ENCODE assay signal across 14 mouse cellular contexts in the genomic region with DNA sequence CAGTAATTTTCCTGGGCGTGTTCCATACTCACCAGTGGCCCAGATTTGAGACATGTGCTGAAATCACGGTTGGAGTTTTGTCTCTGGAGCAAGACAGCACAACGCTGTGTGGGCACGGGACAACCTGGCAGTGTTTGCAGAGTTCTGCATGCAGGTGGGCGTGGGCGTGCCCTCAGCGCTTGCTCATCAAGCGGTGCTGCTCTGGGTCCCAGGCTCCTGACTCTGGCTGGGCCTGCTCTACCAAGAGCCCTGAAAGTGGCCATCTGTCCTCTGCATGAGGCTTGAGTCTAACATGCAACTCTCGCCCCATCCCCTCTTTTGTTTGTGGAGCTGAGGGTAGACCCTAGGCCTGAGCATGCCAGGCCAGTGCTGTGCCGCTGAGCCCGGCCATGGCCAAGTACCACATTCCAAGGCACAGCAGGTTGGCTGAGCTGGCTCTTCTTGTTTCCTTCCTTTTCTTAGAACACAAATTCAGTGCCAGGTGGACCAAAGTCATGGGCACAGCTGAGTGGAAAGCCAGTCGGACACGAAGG. TPM values are rescaled to one million over a fixed set of nuclear protein-coding genes. Genes with fewer than 3 reads are reported as not detected.
DNase-seq lines count a peak whose midpoint lies in the region; ATAC-seq and TF ChIP-seq lines count a peak whose summit lies in the region.
"Had no signal": no experiment of that assay in that cellular context is flagged by ENCODE, and none has a peak within 500 bp of the region (broad histone marks: within the 10 kb centered on the region; RNA-seq: fewer than 3 reads in every experiment).

No protein-coding gene starts in this region.

- TF ChIP-seq CTCF in stomach, postnatal 0 days (IDR thresholded peaks at IDR 0.05; ENCODE audit: low read depth) = no peak

- no peak overlapping the region for H3K4me3 ChIP-seq in stomach, postnatal 0 days (ENCODE audit: low read depth, low read length)
- H3K4me3 ChIP-seq: embryonic facial prominence, embryonic 15.5 days had no signal

- peaks cover 2% of the 10 kb centered on the region; the same call in 1 of the 2 replicates for H3K4me1 ChIP-seq in stomach, postnatal 0 days (replicated peaks; ENCODE audit: control insufficient read depth, insufficient read depth)

- 78% methylated on average over 13 of the region's 13 CpGs for WGBS in stomach, postnatal 0 days

- no peaks in the 10 kb centered on the region for H3K9me3 ChIP-seq in stomach, postnatal 0 days (ENCODE audit: control insufficient read depth, low read length)
- H3K9me3 ChIP-seq: embryonic facial prominence, embryonic 15.5 days; G1E; megakaryocyte, embryonic 14.5 days had no signal

- H3K36me3 ChIP-seq in stomach, postnatal 0 days (ENCODE audit: control insufficient read depth, insufficient read depth, low read length) = peaks cover 32% of the 10 kb centered on the region

- H3K4me2 ChIP-seq in stomach, postnatal 0 days (replicated peaks; ENCODE audit: low read depth) = no peak overlapping the region
- H3K4me2 ChIP-seq: embryonic facial prominence, embryonic 15.5 days had no signal

- H3K9ac ChIP-seq in stomach, postnatal 0 days (ENCODE audit: low read length) = no peak overlapping the region
- H3K9ac ChIP-seq: embryonic facial prominence, embryonic 15.5 days; liver, postnatal 0 days had no signal

- H3K27ac ChIP-seq in stomach, postnatal 0 days (replicated peaks) = no peak overlapping the region
- H3K27ac ChIP-seq: embryonic facial prominence, embryonic 15.5 days had no signal

- intact Hi-C loops in left cerebral cortex, postnatal 36 days (cut with DNase I) = loop anchor here (5.0 kb wide), 1 partner anchor 35 kb away; a partner anchor contains a TSS

- no peak for TF ChIP-seq EP300 in stomach, postnatal 0 days (optimal IDR thresholded peaks at IDR 0.05)

- DNase-seq in frontal cortex, postnatal 14 days (ENCODE audit: low spot score in 2 of 2) = no peak
- peak; percentile 78 for DNase-seq in cerebellum, adult 11-12 months
- DNase-seq in frontal cortex, postnatal 36 days (ENCODE audit: low spot score in 2 of 2) = peak; percentile 80 to 89
- peak; percentile 79 to 87 for DNase-seq in left cerebral cortex, postnatal 36 days (ENCODE audit: low spot score in 2 of 2)
- no peak for DNase-seq in T-cell, adult 2 months (ENCODE audit: low spot score)
- DNase-seq in stomach, postnatal 0 days (ENCODE audit: low spot score) = no peak
- no peak for DNase-seq in urinary bladder, postnatal 36 days (ENCODE audit: low spot score in 2 of 2)
- DNase-seq: heart, postnatal 14 days; kidney, adult 18-20 months; liver, postnatal 0 days had no signal

- ATAC-seq in frontal cortex, adult (ENCODE audit: low TSS enrichment) = peak; percentile 45
- no peak for ATAC-seq in stomach, postnatal 0 days (ENCODE audit: low FRiP score, low TSS enrichment)
- ATAC-seq: liver, postnatal 0 days had no signal

- no peaks in the 10 kb centered on the region for H3K27me3 ChIP-seq in stomach, postnatal 0 days (ENCODE audit: control insufficient read depth, insufficient read depth, low read length)
- H3K27me3 ChIP-seq: embryonic facial prominence, embryonic 15.5 days; megakaryocyte, embryonic 14.5 days had no signal

RNA-seq across cellular contexts. Expression of a gene that starts 36.2 kb away (rescaled TPM):
- total RNA-seq in left cerebral cortex, postnatal 36 days (2021) = 100 to 1,000 TPM; 257 to 259 TPM
- 18.7 and 21.6 TPM in 2 replicates for polyA plus RNA-seq in stomach, postnatal 0 days (2015; fragmentation: Nextera tagmentation; extraction: Ambion mirVana)

RNA-seq across cellular contexts. Expression of a gene that starts 49.3 kb away (rescaled TPM):
- 10 to 100 TPM; 16.3 to 22.1 TPM for total RNA-seq in left cerebral cortex, postnatal 36 days (2021)
- polyA plus RNA-seq in stomach, postnatal 0 days (2015; fragmentation: Nextera tagmentation; extraction: Ambion mirVana) = 6.2 and 6.9 TPM in 2 replicates

Comparison
In these comparisons a context has a peak if more than half of its experiments do, and no peak if none do; other contexts are left out.
1. DNase-seq: peak in cerebellum, adult 11-12 months (single experiment), frontal cortex, postnatal 36 days (2 of 2) and left cerebral cortex, postnatal 36 days (2 of 2); none in frontal cortex, postnatal 14 days (0 of 2), T-cell, adult 2 months (single experiment), stomach, postnatal 0 days (single experiment) and urinary bladder, postnatal 36 days (0 of 2).